Mouse (Mus musculus): ENCODE results near the gene Usp15. TPM values are rescaled to one million over a fixed set of nuclear protein-coding genes. Genes with fewer than 3 reads are reported as not detected.

Gene Usp15
- total and polyA plus RNA-seq, 2 experiments = 4.5 to 53.0 TPM

- H3K9ac ChIP-seq (ENCODE audit: low read depth, low read length) = no peak overlapping the region
- no peaks in the 10 kb centered on the region for H3K4me1 ChIP-seq (ENCODE audit: control insufficient read depth, insufficient read depth, low read length)
- WGBS = 80% methylated on average over 9 of the region's 9 CpGs
- TF ChIP-seq CTCF (IDR thresholded peaks at IDR 0.05; ENCODE audit: low read depth, low read length) (no peak), POLR2A (IDR thresholded peaks at IDR 0.05; ENCODE audit: extremely low read depth, insufficient read depth, low read length) (no peak)
- H3K4me3 ChIP-seq (ENCODE audit: insufficient read depth, low read depth, low read length) = no peak overlapping the region
- no peaks in the 10 kb centered on the region for H3K79me2 ChIP-seq (ENCODE audit: control insufficient read depth, insufficient read depth, low read length)
- H3K36me3 ChIP-seq (ENCODE audit: control insufficient read depth, insufficient read depth, low read length) = no peaks in the 10 kb centered on the region
- H3K27me3 ChIP-seq (ENCODE audit: control insufficient read depth, insufficient read depth, low read length) = peaks cover 3% of the 10 kb centered on the region; the same call in 1 of the 2 replicates
- no peak overlapping the region for H3K27ac ChIP-seq (replicated peaks; ENCODE audit: insufficient read depth, low read depth, low read length)
- no peak for DNase-seq (ENCODE audit: extremely low read depth, low read depth, low spot score)
Measured at GRCm38 (mm10) chr10:123084307-123084706, 112.5 kb downstream of the Usp15 start.

- peak within 1 kb of the TSS; percentile 75 for H3K4me3 ChIP-seq (ENCODE audit: insufficient read depth, low read depth, low read length)
- under 1% methylated on average over 57 of the region's 58 CpGs for WGBS
- H3K9ac ChIP-seq (ENCODE audit: low read depth, low read length) = peak within 1 kb of the TSS; percentile 97
- H3K27me3 ChIP-seq (ENCODE audit: control insufficient read depth, insufficient read depth, low read length) = no peaks in the 10 kb centered on the region; the same call in 1 of the 2 replicates
- DNase-seq (ENCODE audit: extremely low read depth, low read depth, low spot score) = peak; percentile 80
- peak within 1 kb of the TSS; percentile 85 for H3K27ac ChIP-seq (replicated peaks; ENCODE audit: insufficient read depth, low read depth, low read length)
- TF ChIP-seq CTCF (IDR thresholded peaks at IDR 0.05; ENCODE audit: low read depth, low read length) (no peak), POLR2A (IDR thresholded peaks at IDR 0.05; ENCODE audit: extremely low read depth, insufficient read depth, low read length) (peak; percentile 72)
- H3K36me3 ChIP-seq (ENCODE audit: control insufficient read depth, insufficient read depth, low read length) = peaks cover 2% of the 10 kb centered on the region; the same call in 1 of the 2 replicates
- H3K79me2 ChIP-seq (ENCODE audit: control insufficient read depth, insufficient read depth, low read length) = peaks cover 29% of the 10 kb centered on the region
- peaks cover 22% of the 10 kb centered on the region for H3K4me1 ChIP-seq (ENCODE audit: control insufficient read depth, insufficient read depth, low read length)
Measured at GRCm38 (mm10) chr10:123076245-123077023, 120.4 kb downstream of the Usp15 start, which contains the start of gene Mon2. Gene Mon2 (minus strand): TSS chr10:123076505.

GRCm38 (mm10) chr10:123075751-123076242, 121.0 kb downstream of the Usp15 start:
- H3K36me3 ChIP-seq (ENCODE audit: control insufficient read depth, insufficient read depth, low read length) = peaks cover 2% of the 10 kb centered on the region; the same call in 1 of the 2 replicates
- peak overlapping the region; percentile 85 for H3K27ac ChIP-seq (replicated peaks; ENCODE audit: insufficient read depth, low read depth, low read length)
- H3K4me1 ChIP-seq (ENCODE audit: control insufficient read depth, insufficient read depth, low read length) = peaks cover 23% of the 10 kb centered on the region
- H3K27me3 ChIP-seq (ENCODE audit: control insufficient read depth, insufficient read depth, low read length) = no peaks in the 10 kb centered on the region; the same call in 1 of the 2 replicates
- DNase-seq (ENCODE audit: extremely low read depth, low read depth, low spot score) = no peak
- WGBS = under 1% methylated on average over 45 of the region's 48 CpGs
- peak overlapping the region; percentile 97 for H3K9ac ChIP-seq (ENCODE audit: low read depth, low read length)
- TF ChIP-seq CTCF (IDR thresholded peaks at IDR 0.05; ENCODE audit: low read depth, low read length) (no peak), POLR2A (IDR thresholded peaks at IDR 0.05; ENCODE audit: extremely low read depth, insufficient read depth, low read length) (no peak)
- H3K79me2 ChIP-seq (ENCODE audit: control insufficient read depth, insufficient read depth, low read length) = peaks cover 30% of the 10 kb centered on the region
- peak overlapping the region; percentile 73 for H3K4me3 ChIP-seq (ENCODE audit: insufficient read depth, low read depth, low read length)

GRCm38 (mm10) chr10:123071997-123072396, 124.8 kb downstream of the Usp15 start:
- Histone ChIP-seq H3K27ac (replicated peaks; ENCODE audit: insufficient read depth, low read depth, low read length) (peak overlapping the region; percentile 42; the same call in 1 of the 2 replicates), H3K4me3 (ENCODE audit: insufficient read depth, low read depth, low read length) (no peak overlapping the region), H3K4me1 (ENCODE audit: control insufficient read depth, insufficient read depth, low read length) (peaks cover 23% of the 10 kb centered on the region), H3K79me2 (ENCODE audit: control insufficient read depth, insufficient read depth, low read length) (peaks cover 37% of the 10 kb centered on the region), H3K9ac (ENCODE audit: low read depth, low read length) (no peak overlapping the region), H3K36me3 (ENCODE audit: control insufficient read depth, insufficient read depth, low read length) (peaks cover 2% of the 10 kb centered on the region; the same call in 1 of the 2 replicates), H3K27me3 (ENCODE audit: control insufficient read depth, insufficient read depth, low read length) (no peaks in the 10 kb centered on the region)
- TF ChIP-seq POLR2A (IDR thresholded peaks at IDR 0.05; ENCODE audit: extremely low read depth, insufficient read depth, low read length) (no peak), CTCF (IDR thresholded peaks at IDR 0.05; ENCODE audit: low read depth, low read length) (no peak)
- 5% methylated on average over 2 of the region's 2 CpGs for WGBS
- peak; percentile 87 for DNase-seq (ENCODE audit: extremely low read depth, low read depth, low spot score)

- no peaks in the 10 kb centered on the region for H3K36me3 ChIP-seq (ENCODE audit: control insufficient read depth, insufficient read depth, low read length)
- DNase-seq (ENCODE audit: extremely low read depth, low read depth, low spot score) = no peak
- TF ChIP-seq POLR2A (IDR thresholded peaks at IDR 0.05; ENCODE audit: extremely low read depth, insufficient read depth, low read length) = no peak
- no peak for TF ChIP-seq CTCF (IDR thresholded peaks at IDR 0.05; ENCODE audit: low read depth, low read length)
Measured at GRCm38 (mm10) chr10:123063021-123063420, 133.8 kb downstream of the Usp15 start.

More at GRCm38 (mm10) chr10:123063021-123063420, 133.8 kb downstream of the Usp15 start:
- no peak overlapping the region for H3K9ac ChIP-seq (ENCODE audit: low read depth, low read length)
- H3K4me3 ChIP-seq (ENCODE audit: insufficient read depth, low read depth, low read length) = no peak overlapping the region
- peaks cover 17% of the 10 kb centered on the region; the same call in 1 of the 2 replicates for H3K79me2 ChIP-seq (ENCODE audit: control insufficient read depth, insufficient read depth, low read length)
- H3K27ac ChIP-seq (replicated peaks; ENCODE audit: insufficient read depth, low read depth, low read length) = no peak overlapping the region
- no peaks in the 10 kb centered on the region for H3K27me3 ChIP-seq (ENCODE audit: control insufficient read depth, insufficient read depth, low read length)
- no peaks in the 10 kb centered on the region; the same call in 1 of the 2 replicates for H3K4me1 ChIP-seq (ENCODE audit: control insufficient read depth, insufficient read depth, low read length)
- WGBS = 93% methylated on average over 2 of the region's 2 CpGs

All from liver, adult 2 months (tissue).